Mouse (Mus musculus) kidney, adult 18-20 months (tissue): ENCODE data around the gene Dazap2.
A peak's percentile ranks its signal among the peaks of the same experiment; 100 is the strongest.
"Not testable (repeated sequence)": the region's sequence is repeated elsewhere in the genome, so short reads cannot be mapped to it uniquely, and the experiment has no call there.

Source experiments
- DNase-seq: peaks from one replicate; pipeline ENCODE4 v3.0.0; 2021

Gene Dazap2

GRCm38 (mm10) chr15:100614996-100615824, at the start of gene Dazap2:
TSS of gene Dazap2 (plus strand) at chr15:100615349.
- peak; percentile 98 for DNase-seq

DNA sequence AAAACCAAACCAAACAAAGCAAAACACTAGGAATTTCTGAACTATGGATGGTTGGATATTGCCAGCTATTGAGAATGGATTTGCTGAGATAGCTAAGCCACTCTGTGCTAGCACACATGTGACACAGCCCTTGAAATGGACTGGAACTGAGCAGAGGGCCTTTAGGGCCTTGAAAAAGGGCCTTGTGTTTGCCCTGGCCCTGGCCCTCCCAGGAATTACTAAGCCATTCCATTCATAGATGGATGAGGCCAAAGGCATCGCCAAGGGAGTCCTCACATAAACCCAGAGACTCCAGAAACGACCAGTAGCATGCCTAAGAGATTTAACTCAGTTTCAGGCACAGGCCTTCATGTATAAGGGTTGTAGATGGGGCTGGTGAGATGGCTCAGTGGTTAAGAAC, 48.6 kb upstream of the Dazap2 start:
- DNase-seq, result no peak

DNA sequence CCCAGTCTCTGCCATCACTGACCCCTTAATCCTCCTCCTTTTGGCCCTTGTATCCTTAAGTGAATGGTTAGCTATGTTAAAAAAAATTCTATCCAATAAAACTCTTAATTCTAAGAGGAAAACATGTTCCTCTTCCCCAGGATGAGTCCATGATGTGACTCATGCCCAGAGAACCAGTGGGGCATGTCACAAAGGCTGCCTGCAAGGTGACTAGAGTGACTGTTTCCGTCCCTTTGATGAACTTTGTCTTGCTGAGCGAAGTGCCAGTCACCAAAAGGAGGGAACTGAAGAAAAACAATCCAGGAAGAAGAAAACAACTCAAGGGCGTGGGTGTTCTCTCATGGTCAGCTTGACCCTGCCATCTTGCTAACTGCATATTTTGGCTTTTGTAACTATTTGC, 45.9 kb upstream of the Dazap2 start:
- DNase-seq, result no peak

GRCm38 (mm10) chr15:100573946-100574345, 41.2 kb upstream of the Dazap2 start:
- DNase-seq, result peak; percentile 56

- DNase-seq, result peak; percentile 30
Observed at GRCm38 (mm10) chr15:100574378-100574777, 40.8 kb upstream of the Dazap2 start.

DNA sequence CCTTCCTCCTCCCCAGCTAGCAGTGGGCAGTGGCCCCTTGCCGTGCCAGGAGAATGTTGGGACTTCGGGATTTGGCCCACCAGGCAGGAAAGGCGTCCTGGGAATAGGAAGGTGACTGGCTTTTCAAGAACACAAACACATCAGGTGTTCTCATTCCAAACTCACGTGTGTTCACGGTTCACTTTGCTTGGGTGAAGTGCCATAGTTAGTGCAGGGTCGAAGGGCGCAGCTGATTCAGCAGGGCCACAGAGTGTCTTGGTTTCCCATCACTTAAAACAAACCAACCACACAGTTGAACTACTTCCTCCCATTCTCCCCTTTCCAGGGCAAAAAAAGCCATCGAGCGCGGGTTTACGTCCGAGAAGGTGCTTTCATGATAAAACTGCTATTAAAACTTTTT, 39.8 kb upstream of the Dazap2 start:
- DNase-seq, result peak; percentile 69

DNA sequence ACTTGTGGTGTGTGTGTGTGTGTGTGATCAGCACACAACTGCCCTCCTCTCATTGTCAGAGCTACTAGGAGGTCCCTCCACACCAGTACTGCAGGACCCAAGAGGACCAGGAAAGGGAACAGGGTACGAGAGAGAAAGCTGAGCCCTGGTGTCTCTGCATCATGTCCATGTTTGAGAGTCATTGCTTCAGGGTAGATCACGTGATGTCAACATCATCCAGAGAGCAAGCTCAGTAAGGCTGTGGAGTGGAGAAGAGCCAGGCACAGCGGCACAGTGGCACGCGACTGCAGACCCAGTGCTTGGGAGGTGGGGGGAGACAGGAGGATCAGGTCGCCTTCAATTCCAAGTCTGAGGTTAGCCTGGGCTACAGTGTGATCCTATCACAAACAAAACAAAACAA, 38.8 kb upstream of the Dazap2 start:
- no peak for DNase-seq

GRCm38 (mm10) chr15:100576810-100577209, 38.3 kb upstream of the Dazap2 start:
- DNase-seq, result no peak

DNA sequence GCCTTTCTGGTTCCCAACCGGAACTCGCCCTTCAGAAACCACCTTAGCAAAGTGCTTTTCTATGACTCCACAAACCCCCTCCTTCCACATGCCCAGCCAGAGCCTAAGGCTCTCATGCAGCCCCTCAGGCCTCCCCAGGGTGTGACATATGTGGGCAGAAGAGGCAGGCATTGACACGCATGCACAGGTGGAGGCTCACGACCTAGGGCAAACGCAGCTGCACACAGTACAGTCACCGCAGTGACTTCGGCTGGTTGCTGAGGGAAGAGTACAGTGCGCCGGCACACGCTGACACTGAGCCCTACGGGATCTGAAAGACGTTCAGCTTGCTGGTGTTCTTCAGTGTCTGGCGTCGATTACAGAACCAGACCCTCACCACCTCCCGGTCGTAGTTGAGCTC, 37.2 kb upstream of the Dazap2 start:
- DNase-seq, result no peak

DNA sequence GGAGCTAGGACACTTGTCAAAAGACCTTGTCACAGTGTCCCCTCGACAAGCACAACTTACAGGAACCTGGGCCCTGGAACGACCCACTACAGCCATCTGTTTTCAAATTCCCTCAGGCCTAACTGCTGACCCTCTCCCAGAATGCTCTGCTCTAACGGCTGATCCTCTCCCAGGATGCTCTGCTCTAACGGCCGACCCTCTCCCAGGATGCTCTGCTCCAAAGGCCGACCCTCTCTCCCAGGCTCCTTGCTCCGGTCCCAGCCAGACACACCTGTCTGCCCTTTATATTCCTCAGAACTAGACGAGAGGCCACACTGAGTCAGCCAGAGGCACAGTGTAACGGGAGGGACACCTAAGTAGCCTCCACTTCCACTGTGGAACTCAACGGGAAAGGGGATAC, 35.0 kb upstream of the Dazap2 start:
- DNase-seq, result no peak

- no peak for DNase-seq
Observed at GRCm38 (mm10) chr15:100585931-100586330, 29.2 kb upstream of the Dazap2 start.

GRCm38 (mm10) chr15:100587166-100587565, 28.0 kb upstream of the Dazap2 start:
- DNase-seq, result peak; percentile 57

DNA sequence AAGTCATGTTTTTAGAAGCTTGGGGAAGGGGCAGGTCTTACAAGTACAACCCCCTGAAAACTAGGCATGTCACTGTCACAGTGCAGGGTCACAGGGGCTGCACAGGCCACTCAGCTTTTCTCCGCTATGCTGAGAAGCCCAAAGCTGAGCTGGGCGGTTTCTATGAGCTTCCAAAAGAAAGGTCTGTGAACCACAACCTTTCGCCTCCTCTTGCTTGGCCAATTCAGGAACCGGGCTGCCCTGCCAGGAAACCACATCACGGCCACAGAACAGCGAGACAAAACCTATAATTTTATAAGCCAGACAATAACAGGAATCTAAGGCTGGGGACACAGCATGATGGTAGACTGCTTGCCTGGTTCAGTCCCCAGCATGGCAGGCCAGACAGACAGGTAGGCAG, 26.9 kb upstream of the Dazap2 start:
- DNase-seq, result no peak

- no peak for DNase-seq
Observed at GRCm38 (mm10) chr15:100590436-100590835, 24.7 kb upstream of the Dazap2 start.

GRCm38 (mm10) chr15:100592817-100593216, 22.3 kb upstream of the Dazap2 start:
- DNase-seq, result peak; percentile 21

- DNase-seq, result peak; percentile 36
Observed at GRCm38 (mm10) chr15:100598287-100598882, 16.8 kb upstream of the Dazap2 start.

DNA sequence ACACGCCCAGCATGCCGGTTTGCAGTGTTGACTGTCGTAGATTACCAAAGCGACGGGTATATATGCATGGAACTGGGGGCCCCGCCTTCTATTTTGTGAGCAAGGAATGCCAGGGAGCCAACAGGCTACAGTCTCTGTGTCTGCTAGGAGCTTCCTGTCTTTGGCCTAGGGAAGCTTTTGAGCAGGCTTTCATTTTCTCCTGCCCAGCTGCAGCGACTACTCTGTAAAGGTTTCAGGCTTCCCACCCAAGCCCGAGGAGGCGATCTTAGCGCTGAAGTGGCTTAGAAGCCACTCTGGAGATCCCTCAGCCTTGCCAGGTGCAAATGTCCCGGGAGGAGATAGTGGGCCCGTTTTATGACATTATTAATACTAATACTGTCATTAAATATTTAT, 16.3 kb upstream of the Dazap2 start:
- DNase-seq, result peak; percentile 74

GRCm38 (mm10) chr15:100599276-100600046, 15.7 kb upstream of the Dazap2 start, which contains the start of gene Pou6f1:
TSS of gene Pou6f1 (minus strand) at chr15:100599984.
- DNase-seq, result peak; percentile 80

DNA sequence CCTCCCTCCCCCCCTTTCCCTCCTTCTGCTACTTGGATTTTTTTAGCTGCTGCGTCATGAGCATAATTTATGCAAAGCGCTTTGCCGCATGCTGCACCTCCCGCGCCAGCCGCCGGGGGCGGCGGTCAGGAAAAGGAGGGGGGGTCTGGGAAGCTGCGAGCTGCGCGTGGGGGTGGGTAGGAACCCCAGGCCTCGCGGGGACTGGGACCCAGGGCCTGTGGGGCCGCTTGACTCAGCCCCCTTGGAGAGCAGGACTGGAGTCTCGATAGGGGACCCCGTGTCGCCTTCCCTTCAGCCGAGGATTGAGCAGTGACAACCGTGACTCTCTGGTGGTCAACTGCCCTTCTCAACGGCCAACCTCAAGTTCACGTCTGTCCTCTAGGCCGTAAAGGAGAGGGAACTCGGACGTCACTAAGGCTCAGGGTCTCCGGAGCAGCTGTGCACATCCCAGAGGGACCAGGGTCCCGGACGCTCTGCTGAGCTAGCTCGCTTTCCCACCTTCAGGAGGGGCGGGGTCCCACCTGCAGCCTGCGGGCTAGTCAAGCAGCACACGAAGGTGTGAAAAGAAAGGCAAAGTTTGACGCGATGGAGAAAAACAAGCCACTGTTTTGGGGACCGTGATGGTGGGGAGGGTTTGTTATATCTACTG, 15.0 kb upstream of the Dazap2 start:
- peak; percentile 82 for DNase-seq

DNA sequence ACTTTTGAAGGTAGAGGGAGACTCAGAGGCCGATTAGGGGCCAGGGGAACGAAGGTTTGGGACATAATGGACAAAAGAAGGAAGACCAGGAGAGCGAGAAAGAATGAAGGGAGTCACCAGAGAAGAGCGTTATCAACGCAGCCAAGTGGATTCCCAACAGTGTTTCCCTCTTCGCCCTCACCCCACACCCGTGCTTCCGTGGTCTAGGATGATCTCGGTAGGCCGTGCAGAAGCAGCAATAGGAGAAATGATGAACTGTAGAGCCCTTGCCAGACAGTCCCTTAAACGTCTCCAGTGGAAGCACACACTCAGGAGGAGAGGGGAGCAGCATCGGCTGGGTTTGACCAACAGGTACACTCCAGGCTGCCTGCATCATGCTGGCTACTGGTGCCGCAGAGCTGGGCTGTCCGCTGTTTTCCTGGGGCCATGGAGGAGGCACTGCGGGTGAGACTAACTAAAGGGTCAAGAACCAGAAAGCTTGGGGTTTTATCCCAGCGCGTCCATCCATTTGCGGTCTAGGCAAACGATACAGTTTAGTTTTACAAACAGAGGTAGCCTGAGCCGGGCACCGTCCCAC, 14.4 kb upstream of the Dazap2 start:
- peak; percentile 49 for DNase-seq

DNA sequence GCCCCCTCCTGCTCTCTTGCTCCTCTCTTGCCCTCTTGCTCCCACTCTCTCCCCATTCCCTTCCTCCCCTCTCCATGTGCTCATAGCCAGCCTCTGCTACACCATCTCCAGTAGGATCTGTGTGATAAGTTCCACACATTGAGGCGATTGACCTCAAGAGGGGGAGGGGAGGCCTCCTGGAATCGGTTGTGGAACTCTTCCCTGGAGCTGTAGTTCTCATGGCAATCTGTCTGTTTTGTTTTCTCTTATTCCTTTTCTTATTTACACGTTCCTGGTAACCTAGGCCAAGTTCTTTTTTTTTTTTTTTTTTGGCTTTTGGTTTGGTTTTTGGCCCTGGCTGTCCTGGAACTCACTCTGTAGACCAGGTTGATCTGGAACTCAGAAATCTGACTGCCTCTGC, 13.5 kb upstream of the Dazap2 start:
- DNase-seq, result no peak

DNA sequence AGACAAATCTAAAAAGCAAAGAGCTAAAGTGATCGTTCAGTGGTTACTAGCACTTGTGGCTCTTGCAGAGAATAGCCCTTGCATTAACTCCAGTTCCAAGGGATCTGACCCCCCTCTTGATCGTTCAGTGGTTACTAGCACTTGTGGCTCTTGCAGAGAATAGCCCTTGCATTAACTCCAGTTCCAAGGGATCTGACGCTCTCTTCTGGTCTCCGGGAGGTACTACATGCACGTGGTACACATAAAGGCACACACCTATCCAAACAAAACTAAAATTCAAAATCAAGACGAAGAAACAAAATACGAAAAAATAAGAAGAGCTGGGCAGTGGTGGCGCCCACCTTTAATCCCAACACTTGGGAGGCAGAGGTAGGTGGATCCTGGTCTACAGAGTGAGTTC, 8.5 kb upstream of the Dazap2 start:
- DNase-seq, result not testable (repeated sequence)

- DNase-seq, result no peak
Observed at GRCm38 (mm10) chr15:100611951-100612350, 3.2 kb upstream of the Dazap2 start.
